Mouse (Mus musculus): ENCODE data around the gene Eri2.

DNA sequence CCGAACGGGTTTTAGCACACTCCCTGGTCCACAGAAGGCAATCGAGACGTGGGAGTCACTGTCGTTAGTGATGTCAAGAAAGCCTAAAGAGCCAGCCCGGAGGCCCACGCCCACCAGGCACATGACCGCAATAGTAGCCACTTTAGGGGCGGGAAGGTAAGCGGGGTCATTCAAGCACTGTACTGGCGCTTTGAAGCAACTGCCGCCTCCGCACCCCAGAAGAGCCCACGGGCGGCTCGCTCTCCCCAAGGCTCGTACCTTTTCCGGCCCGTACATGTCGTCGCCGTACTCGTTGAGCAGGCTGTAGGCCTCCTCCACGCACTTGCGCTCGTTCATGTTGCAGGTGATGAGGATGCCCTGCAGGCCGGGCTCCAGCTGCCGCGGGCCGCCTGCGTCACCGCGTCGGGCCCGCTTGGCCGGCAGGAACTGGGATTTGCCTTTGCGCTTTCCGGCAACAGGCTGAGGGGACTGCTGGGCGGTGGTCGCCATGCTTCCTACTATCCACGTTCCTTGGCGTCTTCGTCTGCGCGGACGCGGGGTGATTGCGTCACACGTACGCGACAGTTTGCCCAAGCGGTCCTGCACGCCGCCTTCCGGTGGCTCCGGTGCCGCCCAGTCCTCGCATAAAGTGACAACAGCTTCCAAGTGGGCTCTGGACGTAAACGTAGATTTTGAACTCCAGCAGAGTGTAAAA lies 73.5 kb downstream of the Eri2 start, which contains the start of gene Thumpd1:
- peak; percentile 84 for TF ChIP-seq CTCF (IDR thresholded peaks at IDR 0.05; ENCODE audit: low read depth)
- TF ChIP-seq EP300 (optimal IDR thresholded peaks at IDR 0.05) = no peak
